Mouse (Mus musculus): ENCODE measurements around the gene Fitm1. TPM values are rescaled to one million over a fixed set of nuclear protein-coding genes. Genes with fewer than 3 reads are reported as not detected.

Gene Fitm1
- total RNA-seq, 4 experiments from 2014 or later = 275 to 317 (median 288) TPM

- DNase-seq (ENCODE audit: low spot score in 2 of 2) = no peak
Observed at GRCm38 (mm10) chr14:55567496-55567895, 7.9 kb upstream of the Fitm1 start.

GRCm38 (mm10) chr14:55570588-55570987 is 4.8 kb upstream of the Fitm1 start:
- no peak for DNase-seq (ENCODE audit: low spot score in 2 of 2)

- no peak for DNase-seq (ENCODE audit: low spot score in 2 of 2)
Observed at GRCm38 (mm10) chr14:55571760-55572159, 3.7 kb upstream of the Fitm1 start.

- DNase-seq (ENCODE audit: low spot score in 2 of 2) = no peak
Observed at GRCm38 (mm10) chr14:55575711-55576110, 294 bp downstream of the Fitm1 start.

- peak; percentile 30 to 57 for DNase-seq (ENCODE audit: low spot score in 2 of 2)
Observed at GRCm38 (mm10) chr14:55576376-55576775, 959 bp downstream of the Fitm1 start.

GRCm38 (mm10) chr14:55577871-55578667 is 2.7 kb downstream of the Fitm1 start, which contains the start of gene Psme1:
Psme1 (plus strand) TSS chr14:55578123.
- DNase-seq (ENCODE audit: low spot score in 2 of 2) = peak; percentile 64 to 66

GRCm38 (mm10) chr14:55578668-55579269 is 3.4 kb downstream of the Fitm1 start:
- peak; percentile 59 to 80 for DNase-seq (ENCODE audit: low spot score in 2 of 2)

GRCm38 (mm10) chr14:55579511-55580496 is 4.4 kb downstream of the Fitm1 start:
- no peak for DNase-seq (ENCODE audit: low spot score in 2 of 2)

- DNase-seq (ENCODE audit: low spot score in 2 of 2) = no peak
Observed at GRCm38 (mm10) chr14:55580731-55581130, 5.3 kb downstream of the Fitm1 start.

- no peak for DNase-seq (ENCODE audit: low spot score in 2 of 2)
Observed at GRCm38 (mm10) chr14:55581981-55582681, 6.7 kb downstream of the Fitm1 start.

GRCm38 (mm10) chr14:55584303-55584701 is 8.9 kb downstream of the Fitm1 start:
- no peak for DNase-seq (ENCODE audit: low spot score in 2 of 2)

GRCm38 (mm10) chr14:55584702-55585565 is 9.5 kb downstream of the Fitm1 start, which contains the start of gene Emc9:
Emc9 (minus strand) TSS chr14:55585302.
- peak; percentile 70 to 79 for DNase-seq (ENCODE audit: low spot score in 2 of 2)

GRCm38 (mm10) chr14:55585566-55585960 is 10.1 kb downstream of the Fitm1 start:
- DNase-seq (ENCODE audit: low spot score in 2 of 2) = no peak

- no peak for DNase-seq (ENCODE audit: low spot score in 2 of 2)
Observed at GRCm38 (mm10) chr14:55586149-55586548, 10.7 kb downstream of the Fitm1 start.

- no peak for DNase-seq (ENCODE audit: low spot score in 2 of 2)
Observed at GRCm38 (mm10) chr14:55589271-55589670, 13.9 kb downstream of the Fitm1 start.

GRCm38 (mm10) chr14:55589771-55590448 is 14.5 kb downstream of the Fitm1 start:
- no peak for DNase-seq (ENCODE audit: low spot score in 2 of 2)

- peak; percentile 89 to 94 for DNase-seq (ENCODE audit: low spot score in 2 of 2)
Observed at GRCm38 (mm10) chr14:55590748-55591330, 15.4 kb downstream of the Fitm1 start, which contains the start of gene Psme2. Psme2 (minus strand) TSS chr14:55591113.

GRCm38 (mm10) chr14:55591331-55591891 is 16.0 kb downstream of the Fitm1 start, which contains the start of gene Rnf31:
Rnf31 (plus strand) TSS chr14:55591708.
- peak; percentile 94 to 95 for DNase-seq (ENCODE audit: low spot score in 2 of 2)

All from gastrocnemius, adult 8-10 months (tissue).